23 mouse cellular contexts compared by ENCODE assay signal in the genomic region with DNA sequence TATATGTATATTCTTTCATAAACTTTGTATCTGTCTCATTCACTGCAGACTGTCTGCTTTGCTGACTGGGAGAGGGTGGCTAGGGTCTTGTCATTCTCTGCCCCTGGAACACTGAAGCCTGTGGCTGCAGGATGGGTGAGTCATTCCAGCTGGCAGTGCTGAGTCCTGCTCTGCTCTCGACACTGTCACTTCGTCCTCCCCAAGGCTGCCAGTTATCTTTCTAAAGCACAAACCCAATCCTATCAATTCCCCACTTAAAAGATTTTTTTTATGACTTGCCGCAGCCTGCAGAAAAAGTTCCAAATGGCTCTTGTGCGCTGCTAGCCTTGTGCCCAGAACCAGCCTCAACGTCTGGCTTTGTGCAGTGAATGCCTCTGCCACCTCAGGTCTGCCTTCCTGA. TPM values are rescaled to one million over a fixed set of nuclear protein-coding genes. Genes with fewer than 3 reads are reported as not detected.
DNase-seq lines count a peak whose midpoint lies in the region; TF ChIP-seq lines count a peak whose summit lies in the region.
"Had no signal": no experiment of that assay in that cellular context is flagged by ENCODE, and none has a peak within 500 bp of the region (broad histone marks: within the 10 kb centered on the region; RNA-seq: fewer than 3 reads in every experiment).

No protein-coding gene starts in this region.

- TF ChIP-seq POLR2A in MEL (IDR thresholded peaks at IDR 0.05; ENCODE audit: control insufficient read depth in 1 of 2, insufficient read depth in 1 of 2, low read depth in 1 of 2, low read length in 2 of 2, poor library complexity in 1 of 2) = no peak

- H3K27ac ChIP-seq in MEL (ENCODE audit: control insufficient read depth, low read depth, low read length) = no peak overlapping the region
- H3K27ac ChIP-seq in forebrain, embryonic 10.5 days = no peak overlapping the region
- H3K27ac ChIP-seq: embryonic facial prominence, embryonic 10.5 days; embryonic facial prominence, embryonic 15.5 days; heart, embryonic 13.5 days; hindbrain, embryonic 10.5 days; limb, embryonic 12.5 days; lung, embryonic 15.5 days had no signal

- no peaks in the 10 kb centered on the region for H3K79me2 ChIP-seq in MEL (ENCODE audit: control insufficient read depth, insufficient read depth, low read length, poor library complexity)

- DNase-seq in lung, postnatal 10 days = peak; percentile 20
- no peak for DNase-seq in lung, postnatal 25 days (ENCODE audit: low spot score)
- DNase-seq in MEL (ENCODE audit: low read depth, low spot score) = peak; percentile 65
- DNase-seq in adrenal gland, postnatal 25 days = peak; percentile 39
- no peak for DNase-seq in cerebellum, adult 9-10 months
- no peak for DNase-seq in forebrain, embryonic 10.5 days (ENCODE audit: extremely low spot score, low spot score)
- no peak for DNase-seq in left cerebral cortex, adult 11 months (ENCODE audit: low spot score)
- DNase-seq: gastrocnemius, postnatal 10 days; heart, postnatal 10 days; kidney, adult 18-20 months; layer of hippocampus, adult 9-11 months; retina, postnatal 1 day; right cerebral cortex, postnatal 14 days; thymus, postnatal 14 days had no signal

- H3K27me3 ChIP-seq in MEL (ENCODE audit: control insufficient read depth in 1 of 2, insufficient read depth in 2 of 2, low read length in 2 of 2) = no peaks in the 10 kb centered on the region
- no peaks in the 10 kb centered on the region for H3K27me3 ChIP-seq in forebrain, embryonic 10.5 days (ENCODE audit: poor library complexity, severe bottlenecking)
- H3K27me3 ChIP-seq: embryonic facial prominence, embryonic 15.5 days; lung, embryonic 15.5 days; midbrain, embryonic 13.5 days had no signal

- peaks cover 0 to 36% of the 10 kb centered on the region in 2 experiments; a peak in 2 of 4 replicates for H3K36me3 ChIP-seq in MEL (ENCODE audit: control insufficient read depth in 1 of 2, insufficient read depth in 2 of 2, low read length in 2 of 2)
- H3K36me3 ChIP-seq in forebrain, embryonic 10.5 days (replicated peaks) = no peaks in the 10 kb centered on the region
- H3K36me3 ChIP-seq: embryonic facial prominence, embryonic 10.5 days; embryonic facial prominence, embryonic 15.5 days; heart, embryonic 13.5 days; hindbrain, embryonic 10.5 days; limb, embryonic 12.5 days; lung, embryonic 15.5 days; midbrain, embryonic 13.5 days had no signal

- H3K4me1 ChIP-seq in MEL (ENCODE audit: control insufficient read depth in 1 of 2, insufficient read depth in 2 of 2, low read length in 2 of 2) = peaks cover 22 to 40% of the 10 kb centered on the region in 2 experiments
- peaks cover 9% of the 10 kb centered on the region; the same call in 1 of the 2 replicates for H3K4me1 ChIP-seq in forebrain, embryonic 10.5 days
- H3K4me1 ChIP-seq: embryonic facial prominence, embryonic 10.5 days; hindbrain, embryonic 10.5 days had no signal

- no peak for TF ChIP-seq CTCF in MEL (IDR thresholded peaks at IDR 0.05 in 2 of 3, conservative IDR thresholded peaks at IDR 0.05 in 1 of 3; ENCODE audit: control insufficient read depth in 1 of 3, insufficient read depth in 1 of 3, low read depth in 2 of 3, low read length in 3 of 3, poor library complexity in 1 of 3, severe bottlenecking in 1 of 3)

- no peak overlapping the region for H3K9ac ChIP-seq in MEL (ENCODE audit: control insufficient read depth, low read depth, low read length, poor library complexity, severe bottlenecking)
- H3K9ac ChIP-seq: embryonic facial prominence, embryonic 15.5 days; forebrain, embryonic 13.5 days; heart, embryonic 13.5 days; limb, embryonic 12.5 days; lung, embryonic 15.5 days; midbrain, embryonic 13.5 days had no signal

- no peak for TF ChIP-seq RAD21 in MEL (IDR thresholded peaks at IDR 0.05; ENCODE audit: low read depth, low read length)

- peak; percentile 46 to 72; a peak in 3 of 4 replicates for TF ChIP-seq EP300 in MEL (IDR thresholded peaks at IDR 0.05; ENCODE audit: low read depth in 1 of 2, low read length in 2 of 2)

- no peak overlapping the region for H3K4me3 ChIP-seq in MEL (ENCODE audit: control insufficient read depth in 1 of 2, insufficient read depth in 1 of 2, low read depth in 2 of 2, low read length in 2 of 2)
- H3K4me3 ChIP-seq in forebrain, embryonic 10.5 days = no peak overlapping the region
- H3K4me3 ChIP-seq: embryonic facial prominence, embryonic 10.5 days; embryonic facial prominence, embryonic 15.5 days; forebrain, embryonic 13.5 days; heart, embryonic 13.5 days; hindbrain, embryonic 10.5 days; limb, embryonic 12.5 days; lung, embryonic 15.5 days; megakaryocyte, embryonic 14.5 days; midbrain, embryonic 13.5 days had no signal

- H3K9me3 ChIP-seq in MEL (replicated peaks; ENCODE audit: insufficient read depth, low read length) = no peaks in the 10 kb centered on the region
- H3K9me3 ChIP-seq in forebrain, embryonic 10.5 days = no peaks in the 10 kb centered on the region
- H3K9me3 ChIP-seq: embryonic facial prominence, embryonic 10.5 days; embryonic facial prominence, embryonic 15.5 days; forebrain, embryonic 13.5 days; heart, embryonic 13.5 days; hindbrain, embryonic 10.5 days; limb, embryonic 12.5 days; lung, embryonic 15.5 days; megakaryocyte, embryonic 14.5 days; midbrain, embryonic 13.5 days had no signal

- WGBS in forebrain, embryonic 10.5 days = 86% methylated on average over 5 of the region's 5 CpGs

TF ChIP-seq in MEL, 35 proteins besides CTCF, POLR2A, EP300 and RAD21:
- TF ChIP-seq MXI1 (IDR thresholded peaks at IDR 0.05; ENCODE audit: low read depth, low read length) (0 out of 2 replicates have a peak, but pooled peaks have one; percentile 16), SIN3A (IDR thresholded peaks at IDR 0.05; ENCODE audit: low read length) (0 out of 2 replicates have a peak, but pooled peaks have one; percentile 27), JUND (IDR thresholded peaks at IDR 0.05; ENCODE audit: low read depth, low read length) (0 out of 2 replicates have a peak, but pooled peaks have one; percentile 34), TCF12 (IDR thresholded peaks at IDR 0.05; ENCODE audit: low read depth, low read length) (peak; percentile 28; the same call in 1 of the 2 replicates), ETS1 (IDR thresholded peaks at IDR 0.05; ENCODE audit: low read depth, low read length) (peak; percentile 65), ZMIZ1 (IDR thresholded peaks at IDR 0.05; ENCODE audit: low read depth, low read length) (no peak), ZNF384 (IDR thresholded peaks at IDR 0.05; ENCODE audit: low read depth, low read length) (peak; percentile 52; the same call in 1 of the 2 replicates), KAT2A (conservative IDR thresholded peaks at IDR 0.05; ENCODE audit: low read depth, low read length) (no peak), RCOR1 (IDR thresholded peaks at IDR 0.05; ENCODE audit: low read depth, low read length) (peak; percentile 86), TAL1 (IDR thresholded peaks at IDR 0.05; ENCODE audit: low read length) (peak; percentile 43; the same call in 1 of the 2 replicates), GATA1 (IDR thresholded peaks at IDR 0.05; ENCODE audit: low read depth, low read length) (peak; percentile 50; the same call in 1 of the 2 replicates), GABPA (IDR thresholded peaks at IDR 0.05; ENCODE audit: low read depth, low read length) (no peak)

RNA-seq across cellular contexts. Expression of gene Plxna1, which starts 45.8 kb away (rescaled TPM):
- 6.7 and 7.2 TPM in 2 replicates for total RNA-seq in MEL (2012; rRNA removed)
- 10 to 100 TPM in 1 of 2 experiments, not detected in 1; 25.8 TPM for polyA plus RNA-seq in MEL (2012; ENCODE audit: insufficient read depth in 1 of 2, insufficient read length in 2 of 2, low read depth in 1 of 2, low replicate concordance in 2 of 2, missing spikeins in 1 of 2)
- 137 and 164 TPM in 2 replicates for total RNA-seq in adrenal gland, postnatal 25 days (2021)
- 22.4 and 26.6 TPM in 2 replicates for polyA plus RNA-seq in forebrain, embryonic 10.5 days (2016; fragmentation: Nextera tagmentation; extraction: Ambion mirVana)

Comparison
In these comparisons a context has a peak if more than half of its experiments do, and no peak if none do; other contexts are left out.
1. DNase-seq: peak in lung, postnatal 10 days (single experiment), MEL (single experiment) and adrenal gland, postnatal 25 days (single experiment); none in lung, postnatal 25 days (single experiment), cerebellum, adult 9-10 months (single experiment), forebrain, embryonic 10.5 days (single experiment) and left cerebral cortex, adult 11 months (single experiment).
2. RNA of gene Plxna1, which starts 45.8 kb away (total RNA-seq): 137 to 164 TPM in adrenal gland, postnatal 25 days; 6.7 to 7.2 TPM in MEL; every median in the first group is over 10 times any median in the second.